8 mouse cellular contexts compared by ENCODE assay signal in genomic region chr11:88068411-88069245, GRCm38 (mm10). TPM values are rescaled to one million over a fixed set of nuclear protein-coding genes. Genes with fewer than 3 reads are reported as not detected.
DNase-seq lines count a peak whose midpoint lies in the region; ATAC-seq lines count a peak whose summit lies in the region.

No protein-coding gene starts in this region.

- peak overlapping the region; percentile 98 for H3K9ac ChIP-seq in forebrain, embryonic 15.5 days (replicated peaks)
- peak overlapping the region; percentile 100 for H3K9ac ChIP-seq in hindbrain, embryonic 11.5 days (ENCODE audit: low read depth, low read length)

- peak overlapping the region; percentile 100 for H3K4me3 ChIP-seq in forebrain, embryonic 15.5 days
- H3K4me3 ChIP-seq in hindbrain, embryonic 11.5 days (ENCODE audit: low read depth, low read length): peak overlapping the region; percentile 97

- H3K27ac ChIP-seq in forebrain, embryonic 15.5 days (replicated peaks): peak overlapping the region; percentile 98
- H3K27ac ChIP-seq in hindbrain, embryonic 11.5 days (ENCODE audit: low read depth, low read length): peak overlapping the region; percentile 99

- DNase-seq in MN1 (ENCODE audit: low spot score): peak; percentile 58
- peak; percentile 71 for DNase-seq in cerebellum, adult 11-12 months
- DNase-seq in hindbrain, embryonic 11.5 days (ENCODE audit: low spot score): peak; percentile 68
- DNase-seq in left cerebral cortex, postnatal 25 days (ENCODE audit: low spot score in 2 of 2): peak; percentile 17 to 41
- peak; percentile 63 to 65 for DNase-seq in right cerebral cortex, postnatal 10 days (ENCODE audit: low spot score in 2 of 2)
- peak; percentile 72 for DNase-seq in urinary bladder, postnatal 14 days (ENCODE audit: low spot score)

- peaks cover 50% of the 10 kb centered on the region for H3K4me1 ChIP-seq in forebrain, embryonic 15.5 days
- 0 out of 2 replicates have a peak, but pooled peaks cover 8% of the 10 kb centered on the region for H3K4me1 ChIP-seq in hindbrain, embryonic 11.5 days (replicated peaks; ENCODE audit: control insufficient read depth, insufficient read depth, low read length)

- H3K4me2 ChIP-seq in forebrain, embryonic 15.5 days (replicated peaks): peak overlapping the region; percentile 87
- H3K4me2 ChIP-seq in hindbrain, embryonic 11.5 days (replicated peaks; ENCODE audit: low read depth, low read length): peak overlapping the region; percentile 53

- no peaks in the 10 kb centered on the region for H3K27me3 ChIP-seq in forebrain, embryonic 15.5 days
- H3K27me3 ChIP-seq in hindbrain, embryonic 11.5 days (ENCODE audit: control insufficient read depth, insufficient read depth, low read length): no peaks in the 10 kb centered on the region

- intact Hi-C loops in left cerebral cortex, postnatal 25 days (cut with DNase I): loop anchor here (2.0 kb wide), 2 partner anchors 30 to 94 kb away; partner anchors contain the start of gene Cuedc1

- ATAC-seq in forebrain, embryonic 15.5 days (replicated peaks): peak; percentile 63
- peak; percentile 74 for ATAC-seq in hindbrain, embryonic 11.5 days (ENCODE audit: low FRiP score)
- ATAC-seq in megakaryocyte progenitor cell, adult 5-6 weeks (replicated peaks; ENCODE audit: poor library complexity): peak; percentile 42

- H3K36me3 ChIP-seq in forebrain, embryonic 15.5 days: 0 out of 2 replicates have a peak, but pooled peaks cover 2% of the 10 kb centered on the region
- H3K36me3 ChIP-seq in hindbrain, embryonic 11.5 days (ENCODE audit: control insufficient read depth, insufficient read depth, low read length): no peaks in the 10 kb centered on the region

- WGBS in forebrain, embryonic 15.5 days: under 1% methylated on average over 70 of the region's 92 CpGs
- WGBS in hindbrain, embryonic 11.5 days: 1% methylated on average over 50 of the region's 92 CpGs

- no peaks in the 10 kb centered on the region for H3K9me3 ChIP-seq in forebrain, embryonic 15.5 days
- H3K9me3 ChIP-seq in hindbrain, embryonic 11.5 days (ENCODE audit: control insufficient read depth, low read length): no peaks in the 10 kb centered on the region

RNA-seq across cellular contexts. Expression of gene Vezf1, which starts 0.5 kb away (rescaled TPM):
- polyA plus RNA-seq in forebrain, embryonic 15.5 days (2015; fragmentation: Nextera tagmentation; extraction: Ambion mirVana): 60.6 and 61.4 TPM in 2 replicates
- 77.7 and 80.7 TPM in 2 replicates for polyA plus RNA-seq in hindbrain, embryonic 11.5 days (2014; fragmentation: Nextera tagmentation; extraction: Ambion mirVana)
- total RNA-seq in left cerebral cortex, postnatal 25 days (2021): 10 to 100 TPM; 23.6 to 25.8 TPM
- 37.5 and 41.8 TPM in 2 replicates for total RNA-seq in megakaryocyte progenitor cell, adult 5-6 weeks (2015)
- 16.2 and 18.8 TPM in 2 replicates for total RNA-seq in megakaryocyte progenitor cell, adult 5-6 weeks (2017)

RNA-seq across cellular contexts. Expression of gene Srsf1, which starts 21.5 kb away (rescaled TPM):
- polyA plus RNA-seq in forebrain, embryonic 15.5 days (2015; fragmentation: Nextera tagmentation; extraction: Ambion mirVana): 342 and 347 TPM in 2 replicates
- 493 and 503 TPM in 2 replicates for polyA plus RNA-seq in hindbrain, embryonic 11.5 days (2014; fragmentation: Nextera tagmentation; extraction: Ambion mirVana)
- total RNA-seq in left cerebral cortex, postnatal 25 days (2021): 100 to 1,000 TPM; 177 to 190 TPM
- total RNA-seq in megakaryocyte progenitor cell, adult 5-6 weeks (2015): 257 and 278 TPM in 2 replicates
- total RNA-seq in megakaryocyte progenitor cell, adult 5-6 weeks (2017): 528 and 695 TPM in 2 replicates

RNA-seq across cellular contexts. Expression of gene Cuedc1, which starts 29.2 kb away (rescaled TPM):
- polyA plus RNA-seq in forebrain, embryonic 15.5 days (2015; fragmentation: Nextera tagmentation; extraction: Ambion mirVana): 39.2 and 43.4 TPM in 2 replicates
- 17.6 TPM in 2 replicates for polyA plus RNA-seq in hindbrain, embryonic 11.5 days (2014; fragmentation: Nextera tagmentation; extraction: Ambion mirVana)
- 10 to 100 TPM; 28.7 to 29.5 TPM for total RNA-seq in left cerebral cortex, postnatal 25 days (2021)
- total RNA-seq in megakaryocyte progenitor cell, adult 5-6 weeks (2015): 0.73 and 3.7 TPM in 2 replicates
- 0.12 and 1.0 TPM in 2 replicates for total RNA-seq in megakaryocyte progenitor cell, adult 5-6 weeks (2017)

Comparison
In these comparisons a context has a peak if more than half of its experiments do, and no peak if none do; other contexts are left out.
1. Peak in every context shown above with its lines: DNase-seq, ATAC-seq, H3K4me3 ChIP-seq and H3K27ac ChIP-seq.
2. RNA of gene Cuedc1, which starts 29.2 kb away (total RNA-seq): 28.7 to 29.5 TPM in left cerebral cortex, postnatal 25 days; 0.12 to 3.7 TPM in megakaryocyte progenitor cell, adult 5-6 weeks; every median in the first group is over 4 times any median in the second.